Mouse (Mus musculus) kidney, adult 2 months (tissue): ENCODE data around the gene Zfp143.

Experiments
- CTCF ChIP-seq: fragments of 200-500 bp; conservative IDR thresholded peaks from 2 replicates; pipeline ENCODE4 v1.5.1; 2011; ENCODE audit warnings: low read depth, mild to moderate bottlenecking, control low read depth, low read length, moderate library complexity, mixed read lengths; ENCODE audit not compliant: insufficient read depth, insufficient read length
- POLR2A ChIP-seq: fragments of 200-500 bp; IDR thresholded peaks from one replicate; pipeline ENCODE4 v1.6.1; 2011; ENCODE audit warnings: low read depth, low read length, control low read depth

DNA sequence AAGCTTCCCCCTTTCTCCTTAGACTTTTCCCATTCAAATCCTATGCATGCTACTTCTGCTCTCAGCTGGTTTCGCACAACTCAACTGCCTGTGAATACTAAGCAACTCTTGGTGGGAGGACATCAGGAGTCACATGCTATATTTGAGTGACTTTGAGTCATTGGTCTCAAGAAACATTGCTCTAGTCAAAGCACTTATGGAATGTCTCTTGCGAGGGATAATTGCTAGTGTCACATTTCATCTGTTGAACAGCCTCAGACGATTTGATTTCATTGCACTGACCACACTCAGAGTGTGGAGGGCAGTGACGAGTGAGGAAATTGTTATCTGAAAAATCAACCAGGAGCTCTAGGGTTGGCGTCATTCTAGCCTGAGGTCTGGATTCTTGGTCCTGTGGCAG lies 53.7 kb downstream of the Zfp143 start:
- TF ChIP-seq CTCF (no peak), POLR2A (no peak)
